Mouse (Mus musculus) heart, adult 2 months (tissue): Measurements from ENCODE around the gene Frmd6. TPM values are rescaled to one million over a fixed set of nuclear protein-coding genes. Genes with fewer than 3 reads are reported as not detected.

Source experiments
- DNase-seq, 2 experiments: peaks; one replicate each; pipeline ENCODE4 v3.0.0; 2021
- H3K27ac ChIP-seq: fragments of 200-600 bp; 2 replicates; pipeline ENCODE4 v1.8.1; 2022
- H3K27me3 ChIP-seq: fragments of 200-500 bp; 2 replicates; pipeline ENCODE4 v1.6.1; 2012; ENCODE audit warnings: mild to moderate bottlenecking, low read length, inconsistent platforms, mixed read lengths; ENCODE audit not compliant: control insufficient read depth, insufficient read depth
- H3K36me3 ChIP-seq: fragments of 200-500 bp; 2 replicates; pipeline ENCODE4 v1.6.1; 2012; ENCODE audit warnings: low read length, inconsistent platforms; ENCODE audit not compliant: control insufficient read depth, insufficient read depth
- H3K4me1 ChIP-seq: fragments of 200-500 bp; 2 replicates; pipeline ENCODE4 v1.6.1; 2011; ENCODE audit warnings: low read length; ENCODE audit not compliant: control insufficient read depth, insufficient read depth
- H3K4me3 ChIP-seq: fragments of 200-600 bp; 2 replicates; pipeline ENCODE4 v1.8.1; 2022
- H3K79me2 ChIP-seq: fragments of 200-500 bp; replicated peaks from 2 replicates; pipeline ENCODE4 v1.6.1; 2012; ENCODE audit warnings: mild to moderate bottlenecking, inconsistent platforms, low read length, moderate library complexity, mixed read lengths; ENCODE audit not compliant: control insufficient read depth, insufficient read depth
- H3K9ac ChIP-seq: fragments of 200-500 bp; 2 replicates; pipeline ENCODE4 v1.6.1; 2012; ENCODE audit warnings: low read depth, mild to moderate bottlenecking, control low read depth, inconsistent platforms, low read length, mixed read lengths
- CTCF ChIP-seq: fragments of 200-600 bp; IDR thresholded peaks from 2 replicates; pipeline ENCODE4 v1.8.1; 2022; ENCODE audit warnings: antibody characterized with exemption, mild to moderate bottlenecking, moderate library complexity
- EP300 ChIP-seq: fragments of 200-500 bp; IDR thresholded peaks from 2 replicates; pipeline ENCODE4 v1.6.1; 2011; ENCODE audit warnings: low read depth, low read length, control low read depth; ENCODE audit not compliant: insufficient read depth
- POLR2A ChIP-seq: fragments of 200-500 bp; IDR thresholded peaks from 2 replicates; pipeline ENCODE4 v1.6.1; 2011; ENCODE audit warnings: mild to moderate bottlenecking, low read depth, low read length, control low read depth; ENCODE audit not compliant: insufficient read depth
- WGBS: fragments of 180-500 bp; shearing (Covaris S2); methylation state at CpG from one replicate; pipeline ENCODE4 v1.1.7; 2018; 5-methylcytosine and 5-hydroxymethylcytosine counted together
- intact Hi-C: fragments of 180-260 bp; cut with DNase I; formaldehyde crosslinking; loops from one replicate; pipeline ENCODE4 v1.15.1; 2025
- polyA plus RNA-seq: library from polyadenylated mRNA; depleted of rRNA; stranded (reverse); fragments of >200 nt; gene quantifications from 2 replicates; pipeline ENCODE4 v1.2.3, GENCODE M21; 2012
- total RNA-seq, 2 experiments: library from RNA; stranded (reverse); gene quantifications; 2 replicates each; pipeline ENCODE4 v1.2.3; 2021

The Frmd6 gene
- total and polyA plus RNA-seq, 3 experiments: 17.3 to 33.2 (median 31.4) TPM

DNA sequence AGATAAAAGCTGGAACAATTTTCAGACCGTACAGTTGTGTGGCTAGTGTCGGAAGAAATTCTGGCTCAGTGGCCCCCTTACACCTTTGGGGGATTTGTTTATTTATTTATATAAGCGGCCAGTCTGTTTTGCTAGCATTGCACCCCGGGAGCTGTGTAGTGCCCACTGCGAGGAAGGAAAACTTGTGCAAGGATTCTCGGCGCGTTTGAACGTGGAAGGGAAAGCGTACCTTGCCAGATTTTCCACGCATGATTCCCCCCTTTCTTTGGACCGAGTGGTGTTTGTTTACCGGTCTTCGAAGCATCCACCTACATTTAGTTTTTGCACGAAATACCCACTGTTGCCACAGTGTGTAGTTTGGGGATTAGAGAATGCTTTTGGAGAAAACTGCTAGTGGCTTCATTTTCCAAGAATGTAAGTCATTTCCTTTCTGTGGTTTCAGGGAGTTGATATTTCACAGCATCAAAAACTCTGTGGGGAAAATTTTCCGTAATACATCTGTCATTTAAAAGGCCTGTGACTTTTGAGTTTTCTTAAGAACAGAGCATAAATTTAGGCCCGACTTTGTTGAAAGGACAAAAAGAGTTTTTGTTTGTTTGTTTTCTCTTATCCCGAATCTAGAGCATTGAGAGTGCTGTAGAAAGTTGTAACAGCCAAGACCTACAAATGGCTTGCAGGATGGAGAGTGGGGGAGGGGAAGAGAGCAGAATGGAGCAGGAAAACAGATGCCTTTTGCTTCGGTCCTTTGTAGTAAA lies 1.2 kb downstream of the Frmd6 start:
- DNase-seq: peak in 1 of 2 experiments; percentile 36
- Histone ChIP-seq H3K27ac (peak overlapping the region; percentile 97), H3K4me3 (peak overlapping the region; percentile 89), H3K79me2 (peaks cover 2% of the 10 kb centered on the region; the same call in 1 of the 2 replicates), H3K36me3 (peaks cover 7% of the 10 kb centered on the region; the same call in 1 of the 2 replicates), H3K4me1 (peaks cover 10% of the 10 kb centered on the region), H3K9ac (peak overlapping the region; percentile 99), H3K27me3 (no peaks in the 10 kb centered on the region)
- no peak for TF ChIP-seq POLR2A
- TF ChIP-seq CTCF: no peak
- TF ChIP-seq EP300: no peak
- intact Hi-C loops: loop anchor here (2.0 to 5.0 kb wide), 2 partner anchors 41 to 332 kb away; no protein-coding TSS in a partner anchor
- WGBS: under 1% methylated on average over 19 of the region's 19 CpGs

DNA sequence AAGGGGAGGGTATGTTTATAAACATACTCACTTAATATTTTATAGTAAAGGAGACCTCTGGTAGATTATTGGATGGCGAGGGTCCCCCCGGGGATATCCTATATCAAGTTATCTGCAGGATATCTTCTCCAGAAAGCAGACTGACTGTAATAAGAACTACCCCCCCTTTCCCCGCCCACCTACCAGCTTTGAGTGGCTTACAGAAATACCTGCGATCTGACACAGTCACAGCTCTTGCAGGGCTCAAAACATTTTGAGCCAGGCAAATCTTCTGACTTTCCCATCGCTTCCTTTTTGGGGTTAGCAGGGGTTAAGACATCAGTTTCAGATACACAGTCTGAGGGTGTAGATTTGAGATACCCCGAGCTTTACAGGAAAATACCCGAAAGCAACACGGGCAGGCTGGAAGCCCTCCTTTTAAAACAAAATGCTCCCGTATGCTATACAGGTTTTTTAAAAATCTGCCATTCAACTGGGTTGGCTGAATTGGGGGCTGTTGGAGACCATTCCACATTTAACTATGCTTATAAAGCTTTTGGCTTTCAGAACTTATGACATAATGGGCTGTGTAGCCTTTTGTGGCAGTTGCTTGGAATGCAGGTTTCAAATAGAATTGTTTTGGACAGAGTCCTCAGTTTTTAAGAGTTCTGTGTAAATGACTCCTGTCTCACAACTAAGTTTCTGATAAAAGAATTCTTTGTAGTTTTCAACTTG lies 2.0 kb downstream of the Frmd6 start:
- H3K79me2 ChIP-seq: peaks cover 2% of the 10 kb centered on the region; the same call in 1 of the 2 replicates
- H3K27ac ChIP-seq: peak overlapping the region; percentile 97
- peak overlapping the region; percentile 56 for H3K9ac ChIP-seq
- peaks cover 7% of the 10 kb centered on the region; the same call in 1 of the 2 replicates for H3K36me3 ChIP-seq
- no peaks in the 10 kb centered on the region for H3K27me3 ChIP-seq
- peak overlapping the region; percentile 89 for H3K4me3 ChIP-seq
- intact Hi-C loops: loop anchor here (2.0 to 5.0 kb wide), 2 partner anchors 40 to 333 kb away; no protein-coding TSS in a partner anchor
- no peak for DNase-seq
- TF ChIP-seq POLR2A (no peak), EP300 (no peak), CTCF (no peak)
- 14% methylated on average over 9 of the region's 9 CpGs for WGBS
- peaks cover 12% of the 10 kb centered on the region for H3K4me1 ChIP-seq

DNA sequence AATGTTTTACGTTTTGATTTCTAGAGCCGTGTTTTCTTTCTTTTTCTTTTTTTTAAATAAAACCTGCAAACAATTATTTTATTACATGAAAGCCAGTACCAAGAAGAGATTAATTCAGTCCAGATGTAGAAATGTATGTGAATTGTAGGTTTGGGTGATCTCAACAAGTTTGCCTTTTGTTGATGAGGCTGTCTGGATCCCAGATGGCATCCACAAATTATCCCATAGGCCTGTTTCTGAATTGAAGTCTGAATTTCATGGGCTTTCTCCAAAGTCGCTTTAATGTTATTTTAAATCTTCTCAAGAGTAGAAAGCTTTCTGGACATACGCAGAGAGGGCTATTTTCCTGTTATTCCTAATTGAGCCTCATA lies 2.6 kb downstream of the Frmd6 start:
- Histone ChIP-seq H3K4me1 (peaks cover 12% of the 10 kb centered on the region), H3K9ac (no peak overlapping the region), H3K36me3 (peaks cover 7% of the 10 kb centered on the region; the same call in 1 of the 2 replicates), H3K27ac (peak overlapping the region; percentile 97), H3K4me3 (peak overlapping the region; percentile 89), H3K79me2 (peaks cover 2% of the 10 kb centered on the region; the same call in 1 of the 2 replicates), H3K27me3 (no peaks in the 10 kb centered on the region)
- no peak for DNase-seq
- intact Hi-C loops: loop anchor here (2.0 to 5.0 kb wide), 2 partner anchors 39 to 333 kb away; no protein-coding TSS in a partner anchor
- 65% methylated on average over 4 of the region's 4 CpGs for WGBS
- no peak for TF ChIP-seq POLR2A
- TF ChIP-seq CTCF: no peak
- no peak for TF ChIP-seq EP300

DNA sequence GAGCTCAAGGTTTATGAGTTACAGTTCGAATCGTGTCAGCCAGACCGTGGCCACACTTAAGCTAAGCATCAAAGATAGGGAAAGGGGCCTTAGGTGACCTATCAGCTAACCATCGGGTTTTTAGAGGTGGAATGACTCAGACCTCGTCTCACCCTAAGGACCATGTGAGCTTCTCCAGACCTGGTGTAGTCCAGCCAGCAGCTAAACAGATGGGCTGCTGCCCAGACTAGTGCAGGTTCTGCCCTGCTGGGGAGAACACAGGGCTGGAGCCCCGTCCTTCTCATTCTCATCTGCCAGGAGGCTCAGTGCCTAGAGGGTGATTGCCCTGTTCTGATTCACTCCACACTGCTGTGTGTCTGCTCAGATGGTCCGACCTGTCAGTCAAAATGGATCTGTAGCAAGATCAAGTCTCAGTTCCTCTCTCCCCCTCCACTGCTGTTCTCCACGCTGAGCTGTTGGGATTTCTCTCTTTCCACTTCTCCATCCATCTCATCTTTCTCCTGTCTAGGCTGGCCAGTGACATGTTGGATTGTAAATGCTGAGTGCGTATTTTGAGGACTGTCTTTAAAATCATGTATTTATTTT lies 5.8 kb downstream of the Frmd6 start:
- Histone ChIP-seq H3K36me3 (peaks cover 13% of the 10 kb centered on the region), H3K4me3 (no peak overlapping the region), H3K27ac (peak overlapping the region; percentile 51), H3K9ac (no peak overlapping the region), H3K27me3 (no peaks in the 10 kb centered on the region), H3K4me1 (peaks cover 17% of the 10 kb centered on the region), H3K79me2 (peaks cover 2% of the 10 kb centered on the region; the same call in 1 of the 2 replicates)
- intact Hi-C loops: loop anchor here (2.0 kb wide), 1 partner anchor 78 kb away; no protein-coding TSS in a partner anchor
- 41% methylated on average over 9 of the region's 9 CpGs for WGBS
- DNase-seq: peak in 1 of 2 experiments; percentile 63
- TF ChIP-seq CTCF (no peak), POLR2A (no peak), EP300 (peak; percentile 70)

DNA sequence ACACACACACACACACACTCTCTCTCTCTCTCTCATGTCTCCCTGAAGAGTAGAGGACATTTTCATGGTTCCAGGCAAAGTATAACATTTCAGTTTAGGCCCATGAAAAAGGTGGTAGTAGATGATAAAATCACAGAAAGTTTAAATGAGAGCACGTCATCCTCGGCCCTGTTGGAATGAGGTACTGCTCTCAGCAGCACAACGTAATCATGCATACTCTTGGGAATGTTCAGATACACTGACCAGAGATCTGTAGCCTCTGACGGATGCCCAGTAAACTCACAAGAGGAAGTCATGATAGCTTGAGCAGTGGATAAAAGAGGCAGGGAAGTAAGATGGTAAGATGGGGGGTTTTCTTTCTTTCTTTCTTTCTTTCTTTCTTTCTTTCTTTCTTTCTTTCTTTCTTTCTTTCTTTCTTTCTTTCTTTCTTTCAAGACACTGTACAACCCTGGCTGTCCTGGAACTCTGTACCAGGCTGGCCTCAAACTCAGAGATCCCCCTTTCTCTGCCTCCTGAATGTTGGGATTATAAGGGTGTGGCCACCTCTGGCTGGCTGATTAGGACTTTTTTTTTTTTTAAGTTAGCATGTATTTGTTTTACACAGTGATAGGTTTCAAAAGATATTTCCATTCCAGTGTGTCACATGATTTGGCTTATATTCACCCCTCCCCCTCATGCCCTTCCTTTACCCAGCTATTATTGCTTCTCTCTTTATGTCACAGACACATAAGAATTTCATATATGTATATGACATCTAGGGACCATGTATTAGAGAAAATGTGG lies 7.1 kb downstream of the Frmd6 start:
- DNase-seq: no peak
- TF ChIP-seq POLR2A: no peak
- TF ChIP-seq CTCF: no peak
- H3K4me3 ChIP-seq: no peak overlapping the region
- H3K79me2 ChIP-seq: peaks cover 2% of the 10 kb centered on the region; the same call in 1 of the 2 replicates
- peaks cover 18% of the 10 kb centered on the region for H3K36me3 ChIP-seq
- no peak overlapping the region for H3K27ac ChIP-seq
- no peak overlapping the region for H3K9ac ChIP-seq
- intact Hi-C loops: no loop called here
- no peaks in the 10 kb centered on the region for H3K27me3 ChIP-seq
- 25% methylated on average over 4 of the region's 4 CpGs for WGBS
- H3K4me1 ChIP-seq: peaks cover 18% of the 10 kb centered on the region
